Mouse (Mus musculus) kidney, adult 2 months (tissue): ENCODE data around the gene Ttll3. TPM values are rescaled to one million over a fixed set of nuclear protein-coding genes. Genes with fewer than 3 reads are reported as not detected.

Source experiments
- DNase-seq: peaks from one replicate; pipeline ENCODE4 v3.0.0; 2021
- H3K27ac ChIP-seq: fragments of 200-500 bp; 2 replicates; pipeline ENCODE4 v1.5.1; 2012; ENCODE audit warnings: low read depth, low read length, control low read depth, inconsistent platforms; ENCODE audit not compliant: insufficient read depth
- H3K27me3 ChIP-seq: fragments of 200-500 bp; replicated peaks from 2 replicates; pipeline ENCODE4 v1.6.1; 2012; ENCODE audit warnings: mild to moderate bottlenecking, moderate library complexity, low read length, inconsistent platforms; ENCODE audit not compliant: control insufficient read depth, insufficient read depth
- H3K36me3 ChIP-seq: fragments of 200-500 bp; 2 replicates; pipeline ENCODE4 v1.6.1; 2012; ENCODE audit warnings: mild to moderate bottlenecking, moderate library complexity, low read length, inconsistent platforms; ENCODE audit not compliant: control insufficient read depth, insufficient read depth
- H3K4me1 ChIP-seq: fragments of 200-500 bp; 2 replicates; pipeline ENCODE4 v1.6.1; 2011; ENCODE audit warnings: low read length; ENCODE audit not compliant: control insufficient read depth, insufficient read depth
- H3K4me3 ChIP-seq: fragments of 200-500 bp; 2 replicates; pipeline ENCODE4 v1.5.1; 2011; ENCODE audit warnings: mild to moderate bottlenecking, low read depth, low read length, control low read depth; ENCODE audit not compliant: insufficient read depth
- CTCF ChIP-seq: fragments of 200-500 bp; conservative IDR thresholded peaks from 2 replicates; pipeline ENCODE4 v1.5.1; 2011; ENCODE audit warnings: low read depth, mild to moderate bottlenecking, control low read depth, low read length, moderate library complexity, mixed read lengths; ENCODE audit not compliant: insufficient read depth, insufficient read length
- POLR2A ChIP-seq: fragments of 200-500 bp; IDR thresholded peaks from one replicate; pipeline ENCODE4 v1.6.1; 2011; ENCODE audit warnings: low read depth, low read length, control low read depth
- WGBS: fragments of 180-500 bp; shearing (Covaris S2); methylation state at CpG from one replicate; pipeline ENCODE4 v1.1.7; 2018; 5-methylcytosine and 5-hydroxymethylcytosine counted together
- polyA plus RNA-seq: library from polyadenylated mRNA; depleted of rRNA; stranded (reverse); fragments of >200 nt; gene quantifications from 2 replicates; pipeline ENCODE4 v1.2.3, GENCODE M21; 2012; rRNA removed

The Ttll3 gene
- polyA plus RNA-seq, 1 experiment: 5.9 TPM

DNA sequence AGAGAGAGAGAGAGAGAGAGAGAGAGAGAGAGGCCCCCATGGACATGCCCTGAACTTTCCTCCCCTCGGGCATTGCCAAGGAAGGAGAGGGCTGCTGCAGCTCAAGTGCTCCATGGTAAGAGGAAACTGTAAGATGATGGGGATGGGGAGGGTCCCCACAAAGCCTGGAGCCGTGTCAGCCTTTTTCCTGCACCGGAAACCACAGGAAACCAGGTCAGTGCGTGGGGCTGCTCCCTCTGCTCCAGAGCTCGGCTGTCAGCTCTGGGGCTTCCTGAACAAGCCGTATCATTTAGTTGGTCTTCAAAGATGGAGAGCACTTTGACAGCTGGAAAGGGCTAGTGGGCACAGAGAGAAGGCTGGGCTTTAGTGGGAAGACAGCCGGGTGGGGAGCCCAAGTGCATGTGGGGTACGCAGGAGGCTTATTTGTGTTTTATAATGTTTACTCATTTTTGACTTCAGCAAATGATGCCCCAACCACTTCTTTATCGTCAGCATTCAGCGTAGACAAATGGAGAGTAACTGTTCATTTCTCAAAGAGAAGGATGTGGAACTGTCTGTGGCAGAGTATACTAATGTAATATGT lies 69.0 kb downstream of the Ttll3 start, which contains the start of gene Il17re:
Gene Il17re, plus strand, starts transcription at position 533 of the 583 bp plus-strand sequence.
- DNase-seq: no peak
- H3K27me3 ChIP-seq: no peaks in the 10 kb centered on the region
- TF ChIP-seq CTCF (no peak), POLR2A (no peak)
- no peaks in the 10 kb centered on the region for H3K36me3 ChIP-seq
- 50% methylated on average over 10 of the region's 10 CpGs for WGBS
- H3K27ac ChIP-seq: peak within 1 kb of the TSS; percentile 34; the same call in 1 of the 2 replicates
- H3K4me1 ChIP-seq: 0 out of 2 replicates have a peak, but pooled peaks cover 4% of the 10 kb centered on the region
- peak within 1 kb of the TSS; percentile 46 for H3K4me3 ChIP-seq

- Histone ChIP-seq H3K27me3 (no peaks in the 10 kb centered on the region), H3K27ac (peak overlapping the region; percentile 34; the same call in 1 of the 2 replicates), H3K36me3 (no peaks in the 10 kb centered on the region), H3K4me3 (peak overlapping the region; percentile 46), H3K4me1 (0 out of 2 replicates have a peak, but pooled peaks cover 4% of the 10 kb centered on the region)
- 54% methylated on average over 10 of the region's 10 CpGs for WGBS
- DNase-seq: peak; percentile 68
- TF ChIP-seq POLR2A: no peak
- no peak for TF ChIP-seq CTCF
Measured at GRCm38 (mm10) chr6:113458635-113459034, 69.6 kb downstream of the Ttll3 start.

GRCm38 (mm10) chr6:113464040-113464439 lies 75.0 kb downstream of the Ttll3 start:
- no peak overlapping the region for H3K27ac ChIP-seq
- H3K4me3 ChIP-seq: no peak overlapping the region
- no peaks in the 10 kb centered on the region for H3K4me1 ChIP-seq
- H3K27me3 ChIP-seq: no peaks in the 10 kb centered on the region
- no peak for DNase-seq
- 63% methylated on average over 7 of the region's 7 CpGs for WGBS
- no peak for TF ChIP-seq CTCF
- no peak for TF ChIP-seq POLR2A
- no peaks in the 10 kb centered on the region for H3K36me3 ChIP-seq

Other genes starting within 250 kb of the Ttll3 start
- gene Lhfpl4, start 193.9 kb upstream of the Ttll3 start, polyA plus RNA-seq: 0.09 and 0.12 TPM in 2 replicates
- gene Mtmr14, start 151.4 kb upstream of the Ttll3 start, polyA plus RNA-seq: 43.6 and 56.9 TPM in 2 replicates
- gene Cpne9, start 107.0 kb upstream of the Ttll3 start, polyA plus RNA-seq: 0.15 and 1.3 TPM in 2 replicates
- gene Brpf1, start 82.1 kb upstream of the Ttll3 start, polyA plus RNA-seq: 13.2 and 13.5 TPM in 2 replicates
- 16.4 and 19.4 TPM in 2 replicates for gene Ogg1, start 62.3 kb upstream of the Ttll3 start, polyA plus RNA-seq
- 57.8 and 63.2 TPM in 2 replicates for gene Camk1, start 45.3 kb upstream of the Ttll3 start, polyA plus RNA-seq
- 23.5 and 24.3 TPM in 2 replicates for gene Tada3, start 11.4 kb upstream of the Ttll3 start, polyA plus RNA-seq
- 73.8 and 79.1 TPM in 2 replicates for gene Arpc4, start 11.1 kb upstream of the Ttll3 start, polyA plus RNA-seq
- 159 and 197 TPM in 2 replicates for gene Rpusd3, start 30.1 kb downstream of the Ttll3 start, polyA plus RNA-seq
- gene Cidec, start 46.5 kb downstream of the Ttll3 start, polyA plus RNA-seq: 102 and 137 TPM in 2 replicates
- 81.6 and 82.0 TPM in 2 replicates for gene Jagn1, start 53.3 kb downstream of the Ttll3 start, polyA plus RNA-seq
- gene Il17re, start 69.2 kb downstream of the Ttll3 start, polyA plus RNA-seq: 25.7 and 41.4 TPM in 2 replicates
- 37.6 and 41.8 TPM in 2 replicates for gene Il17rc, start 82.2 kb downstream of the Ttll3 start, polyA plus RNA-seq
- gene Creld1, start 94.0 kb downstream of the Ttll3 start, polyA plus RNA-seq: 22.3 and 23.6 TPM in 2 replicates
- 0.05 TPM in 1 of 2 replicates, not detected in the other for gene Prrt3, start 112.7 kb downstream of the Ttll3 start, polyA plus RNA-seq
- 60.1 and 64.5 TPM in 2 replicates for gene Emc3, start 142.4 kb downstream of the Ttll3 start, polyA plus RNA-seq
- gene Fancd2, start 142.4 kb downstream of the Ttll3 start, polyA plus RNA-seq: 0.31 and 0.44 TPM in 2 replicates
- 0.54 and 1.3 TPM in 2 replicates for gene Fancd2os, start 211.5 kb downstream of the Ttll3 start, polyA plus RNA-seq
- 171 and 216 TPM in 2 replicates for gene Brk1, start 215.5 kb downstream of the Ttll3 start, polyA plus RNA-seq
- 19.0 and 24.6 TPM in 2 replicates for gene Vhl, start 234.7 kb downstream of the Ttll3 start, polyA plus RNA-seq
- 53.8 and 67.1 TPM in 2 replicates for gene Irak2, start 249.2 kb downstream of the Ttll3 start, polyA plus RNA-seq